Mouse (Mus musculus) midbrain, embryonic 12.5 days (tissue): Measurements from ENCODE around the gene Nrbf2. TPM values are rescaled to one million over a fixed set of nuclear protein-coding genes. Genes with fewer than 3 reads are reported as not detected.

Experiments used
- ATAC-seq: fragments of 200-750 bp; cut with Nextera tagmentation; 2 replicates; pipeline ENCODE4 v1.8.0; 2017; ENCODE audit warnings: low read depth, moderate TSS enrichment, moderate library complexity; ENCODE audit not compliant: low FRiP score
- H3K27ac ChIP-seq: fragments of 300-500 bp; sonication (generic); replicated peaks from 2 replicates; pipeline ENCODE4 v1.5.1; 2016; ENCODE audit warnings: mild to moderate bottlenecking
- H3K27me3 ChIP-seq: fragments of 300-500 bp; sonication (generic); 2 replicates; pipeline ENCODE4 v1.6.1; 2016; ENCODE audit warnings: mild to moderate bottlenecking
- H3K36me3 ChIP-seq: fragments of 300-500 bp; sonication (generic); 2 replicates; pipeline ENCODE4 v1.6.1; 2016
- H3K4me1 ChIP-seq: fragments of 300-500 bp; sonication (generic); 2 replicates; pipeline ENCODE4 v1.6.1; 2016
- H3K4me2 ChIP-seq: fragments of 300-500 bp; sonication (generic); replicated peaks from 2 replicates; pipeline ENCODE4 v1.6.1; 2016; ENCODE audit warnings: mild to moderate bottlenecking, moderate library complexity
- H3K4me3 ChIP-seq: fragments of 300-500 bp; sonication (generic); 2 replicates; pipeline ENCODE4 v1.5.1; 2016; ENCODE audit warnings: mild to moderate bottlenecking
- H3K9ac ChIP-seq: fragments of 300-500 bp; sonication (generic); replicated peaks from 2 replicates; pipeline ENCODE4 v1.6.1; 2016; ENCODE audit warnings: mild to moderate bottlenecking, moderate library complexity
- H3K9me3 ChIP-seq: fragments of 300-500 bp; sonication (generic); 2 replicates; pipeline ENCODE4 v1.6.1; 2016; ENCODE audit warnings: mild to moderate bottlenecking
- WGBS: fragments of 180-500 bp; shearing (Covaris S2); methylation state at CpG from one replicate; pipeline ENCODE4 v1.1.7; 2016; 5-methylcytosine and 5-hydroxymethylcytosine counted together
- polyA plus RNA-seq: library from polyadenylated mRNA; unstranded; fragments of >200 nt; fragmentation: Nextera tagmentation; extraction: Ambion mirVana; gene quantifications from 2 replicates; pipeline ENCODE4 v1.2.1, GENCODE M21; 2016

Nrbf2 gene
- polyA plus RNA-seq, 1 experiment from 2014 or later: 43.8 TPM

DNA sequence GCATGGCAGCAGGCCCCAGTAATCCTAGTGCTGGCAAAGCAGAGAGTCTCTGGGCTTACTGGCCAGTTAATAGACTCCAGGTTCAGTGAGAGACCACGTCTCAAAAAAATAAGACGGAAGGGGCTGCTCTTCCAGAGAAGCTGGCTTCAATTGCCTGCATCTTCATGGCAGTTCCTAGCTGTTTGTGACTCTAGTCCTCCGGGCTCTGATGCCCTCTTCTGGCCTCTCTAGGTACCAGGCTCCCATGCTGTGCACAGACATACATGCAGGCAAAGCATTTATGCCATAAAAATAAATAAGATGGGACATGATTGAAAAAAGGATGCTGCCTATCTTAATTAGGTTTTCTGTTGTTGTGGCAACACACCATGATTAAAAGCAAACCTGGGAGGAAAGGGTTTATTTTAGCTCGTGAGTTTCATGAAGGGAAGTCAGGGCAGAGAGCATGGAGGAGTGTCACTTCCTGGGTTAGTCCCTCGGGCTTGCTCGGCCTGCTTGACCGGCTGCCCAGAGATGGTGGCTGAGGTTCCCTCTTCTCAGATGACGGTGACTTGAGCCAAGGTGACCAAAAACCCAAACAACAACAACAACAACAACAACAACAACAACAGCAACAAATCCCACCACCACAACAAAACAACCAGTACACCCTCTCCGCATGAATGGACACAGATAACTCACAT lies 26.3 kb upstream of the Nrbf2 start:
- H3K36me3 ChIP-seq: no peaks in the 10 kb centered on the region
- no peaks in the 10 kb centered on the region for H3K9me3 ChIP-seq
- H3K27ac ChIP-seq: no peak overlapping the region
- WGBS: 40% methylated on average over 9 of the region's 9 CpGs
- no peak for ATAC-seq
- H3K4me3 ChIP-seq: no peak overlapping the region
- H3K9ac ChIP-seq: no peak overlapping the region
- H3K4me1 ChIP-seq: no peaks in the 10 kb centered on the region
- no peak overlapping the region for H3K4me2 ChIP-seq
- peaks cover 2% of the 10 kb centered on the region for H3K27me3 ChIP-seq

GRCm38 (mm10) chr10:67309483-67310138 lies 24.5 kb upstream of the Nrbf2 start:
- Histone ChIP-seq H3K27ac (no peak overlapping the region), H3K27me3 (no peaks in the 10 kb centered on the region), H3K4me1 (no peaks in the 10 kb centered on the region), H3K36me3 (no peaks in the 10 kb centered on the region), H3K9me3 (no peaks in the 10 kb centered on the region), H3K9ac (no peak overlapping the region), H3K4me2 (no peak overlapping the region), H3K4me3 (no peak overlapping the region)
- WGBS: 74% methylated on average over 7 of the region's 7 CpGs
- no peak for ATAC-seq

DNA sequence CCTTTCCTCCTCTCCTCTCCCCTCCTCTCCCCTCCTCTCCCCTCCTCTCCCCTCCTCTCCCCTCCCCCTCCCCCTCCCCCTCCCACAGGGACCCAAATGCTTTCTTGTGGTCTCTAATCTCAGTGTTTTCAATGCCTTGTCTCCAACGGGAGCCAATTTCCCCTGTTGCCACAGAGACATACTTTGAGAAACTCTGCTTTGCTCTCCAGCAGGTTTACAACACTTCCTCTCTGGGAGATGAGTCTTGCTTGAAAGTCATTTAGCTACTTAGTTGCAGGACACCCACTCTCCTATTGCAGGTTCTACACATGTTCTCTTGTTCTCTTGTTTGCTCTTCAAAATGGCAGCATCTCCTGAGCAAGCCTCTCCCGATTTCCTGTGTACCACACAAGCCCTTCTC lies 17.2 kb upstream of the Nrbf2 start:
- Histone ChIP-seq H3K9me3 (no peaks in the 10 kb centered on the region), H3K36me3 (no peaks in the 10 kb centered on the region), H3K4me1 (no peaks in the 10 kb centered on the region), H3K27me3 (no peaks in the 10 kb centered on the region), H3K4me3 (no peak overlapping the region), H3K27ac (no peak overlapping the region), H3K9ac (no peak overlapping the region), H3K4me2 (no peak overlapping the region)
- no peak for ATAC-seq
- WGBS: 55% methylated on average over 2 of the region's 2 CpGs

- WGBS: 97% methylated on average over 6 of the region's 6 CpGs
- Histone ChIP-seq H3K4me3 (no peak overlapping the region), H3K36me3 (no peaks in the 10 kb centered on the region), H3K27me3 (no peaks in the 10 kb centered on the region), H3K9me3 (no peaks in the 10 kb centered on the region), H3K9ac (no peak overlapping the region), H3K4me2 (no peak overlapping the region), H3K27ac (no peak overlapping the region), H3K4me1 (no peaks in the 10 kb centered on the region)
- ATAC-seq: no peak
Observed at GRCm38 (mm10) chr10:67301046-67301445, 15.9 kb upstream of the Nrbf2 start.

GRCm38 (mm10) chr10:67299285-67299684 lies 14.2 kb upstream of the Nrbf2 start:
- no peak overlapping the region for H3K4me2 ChIP-seq
- no peak overlapping the region for H3K4me3 ChIP-seq
- H3K27ac ChIP-seq: no peak overlapping the region
- H3K9ac ChIP-seq: no peak overlapping the region
- no peaks in the 10 kb centered on the region for H3K36me3 ChIP-seq
- no peaks in the 10 kb centered on the region for H3K9me3 ChIP-seq
- no peaks in the 10 kb centered on the region for H3K4me1 ChIP-seq
- H3K27me3 ChIP-seq: no peaks in the 10 kb centered on the region
- WGBS: 86% methylated on average over 4 of the region's 4 CpGs
- ATAC-seq: no peak

GRCm38 (mm10) chr10:67298856-67299255 lies 13.8 kb upstream of the Nrbf2 start:
- H3K4me3 ChIP-seq: no peak overlapping the region
- WGBS: 81% methylated on average over 5 of the region's 5 CpGs
- H3K9ac ChIP-seq: no peak overlapping the region
- no peak for ATAC-seq
- H3K4me2 ChIP-seq: no peak overlapping the region
- H3K27ac ChIP-seq: no peak overlapping the region
- no peaks in the 10 kb centered on the region for H3K36me3 ChIP-seq
- no peaks in the 10 kb centered on the region for H3K4me1 ChIP-seq
- H3K27me3 ChIP-seq: no peaks in the 10 kb centered on the region
- no peaks in the 10 kb centered on the region for H3K9me3 ChIP-seq

GRCm38 (mm10) chr10:67297175-67297855 lies 12.2 kb upstream of the Nrbf2 start:
- Histone ChIP-seq H3K4me3 (no peak overlapping the region), H3K27me3 (no peaks in the 10 kb centered on the region), H3K36me3 (no peaks in the 10 kb centered on the region), H3K4me2 (no peak overlapping the region), H3K4me1 (no peaks in the 10 kb centered on the region), H3K27ac (no peak overlapping the region), H3K9me3 (no peaks in the 10 kb centered on the region), H3K9ac (no peak overlapping the region)
- WGBS: 88% methylated on average over 17 of the region's 17 CpGs
- ATAC-seq: no peak

GRCm38 (mm10) chr10:67296482-67297152 lies 11.5 kb upstream of the Nrbf2 start:
- Histone ChIP-seq H3K4me2 (no peak overlapping the region), H3K27ac (no peak overlapping the region), H3K9ac (no peak overlapping the region), H3K27me3 (no peaks in the 10 kb centered on the region), H3K36me3 (no peaks in the 10 kb centered on the region), H3K9me3 (no peaks in the 10 kb centered on the region), H3K4me3 (no peak overlapping the region), H3K4me1 (no peaks in the 10 kb centered on the region)
- ATAC-seq: no peak
- WGBS: 89% methylated on average over 8 of the region's 8 CpGs

- no peak for ATAC-seq
- Histone ChIP-seq H3K27ac (no peak overlapping the region), H3K9ac (no peak overlapping the region), H3K4me2 (no peak overlapping the region), H3K4me3 (no peak overlapping the region), H3K36me3 (no peaks in the 10 kb centered on the region), H3K9me3 (no peaks in the 10 kb centered on the region), H3K27me3 (no peaks in the 10 kb centered on the region), H3K4me1 (no peaks in the 10 kb centered on the region)
- WGBS: 87% methylated on average over 7 of the region's 7 CpGs
Observed at GRCm38 (mm10) chr10:67295938-67296466, 10.9 kb upstream of the Nrbf2 start.

GRCm38 (mm10) chr10:67295331-67295730 lies 10.2 kb upstream of the Nrbf2 start:
- Histone ChIP-seq H3K4me1 (no peaks in the 10 kb centered on the region), H3K9ac (no peak overlapping the region), H3K36me3 (no peaks in the 10 kb centered on the region), H3K27me3 (no peaks in the 10 kb centered on the region), H3K4me2 (no peak overlapping the region), H3K9me3 (no peaks in the 10 kb centered on the region), H3K27ac (no peak overlapping the region), H3K4me3 (no peak overlapping the region)
- 80% methylated on average over 5 of the region's 5 CpGs for WGBS
- ATAC-seq: no peak

- 82% methylated on average over 8 of the region's 8 CpGs for WGBS
- no peak for ATAC-seq
Observed at GRCm38 (mm10) chr10:67291087-67291486, 6.0 kb upstream of the Nrbf2 start.

DNA sequence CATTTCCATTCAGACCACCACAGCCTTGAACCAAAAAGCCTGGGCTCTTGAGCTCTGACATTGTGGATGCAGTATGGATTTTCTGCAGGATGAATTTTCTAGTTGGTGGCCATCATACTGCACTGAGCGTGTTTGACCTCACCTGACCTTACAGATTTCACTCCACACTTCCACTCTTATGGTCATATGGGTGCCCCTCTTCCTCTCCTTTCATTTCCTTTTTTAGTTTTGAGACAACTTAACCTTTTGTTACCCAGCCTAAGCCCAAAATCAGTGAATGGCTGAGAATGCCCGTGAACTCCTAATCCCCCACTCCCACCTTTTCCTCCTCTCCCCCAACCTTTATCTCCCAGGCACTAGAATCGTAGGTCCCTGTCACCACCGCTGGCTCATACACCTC lies 5.5 kb upstream of the Nrbf2 start:
- Histone ChIP-seq H3K36me3 (no peaks in the 10 kb centered on the region), H3K27me3 (no peaks in the 10 kb centered on the region), H3K4me2 (no peak overlapping the region), H3K4me1 (no peaks in the 10 kb centered on the region), H3K27ac (no peak overlapping the region), H3K9ac (no peak overlapping the region), H3K9me3 (no peaks in the 10 kb centered on the region), H3K4me3 (no peak overlapping the region)
- no peak for ATAC-seq
- WGBS: 49% methylated on average over 4 of the region's 4 CpGs

More at GRCm38 (mm10) chr10:67291087-67291486, 6.0 kb upstream of the Nrbf2 start:
- no peak overlapping the region for H3K27ac ChIP-seq
- no peaks in the 10 kb centered on the region for H3K4me1 ChIP-seq
- H3K4me3 ChIP-seq: no peak overlapping the region
- H3K4me2 ChIP-seq: no peak overlapping the region
- H3K9me3 ChIP-seq: no peaks in the 10 kb centered on the region
- no peak overlapping the region for H3K9ac ChIP-seq
- no peaks in the 10 kb centered on the region for H3K36me3 ChIP-seq
- H3K27me3 ChIP-seq: no peaks in the 10 kb centered on the region
